Mouse (Mus musculus) heart, embryonic 15.5 days (tissue): ENCODE data around the gene Jup. TPM values are rescaled to one million over a fixed set of nuclear protein-coding genes. Genes with fewer than 3 reads are reported as not detected.
A peak's percentile ranks its signal among the peaks of the same experiment; 100 is the strongest.
"Not testable (repeated sequence)": the region's sequence is repeated elsewhere in the genome, so short reads cannot be mapped to it uniquely, and the experiment has no call there.

ENCODE experiments used
- ATAC-seq: fragments of 200-750 bp; cut with Nextera tagmentation; replicated peaks from 2 replicates; pipeline ENCODE4 v1.8.0; 2017; ENCODE audit warnings: low read depth, moderate TSS enrichment; ENCODE audit not compliant: insufficient number of reproducible peaks, insufficient read depth, low FRiP score
- H3K27ac ChIP-seq: fragments of 300-500 bp; sonication (generic); 2 replicates; pipeline ENCODE4 v1.5.1; 2015; ENCODE audit warnings: mild to moderate bottlenecking, inconsistent platforms
- H3K27me3 ChIP-seq: fragments of 300-500 bp; sonication (generic); 2 replicates; pipeline ENCODE4 v1.6.1; 2015; ENCODE audit warnings: inconsistent platforms
- H3K36me3 ChIP-seq: fragments of 300-500 bp; sonication (generic); 2 replicates; pipeline ENCODE4 v1.6.1; 2015; ENCODE audit warnings: mild to moderate bottlenecking, inconsistent platforms
- H3K4me1 ChIP-seq: fragments of 300-500 bp; sonication (generic); replicated peaks from 2 replicates; pipeline ENCODE4 v1.6.1; 2015; ENCODE audit warnings: inconsistent platforms
- H3K4me2 ChIP-seq: fragments of 300-500 bp; sonication (generic); 2 replicates; pipeline ENCODE4 v1.6.1; 2015; ENCODE audit warnings: inconsistent platforms, mild to moderate bottlenecking, moderate library complexity
- H3K4me3 ChIP-seq: fragments of 300-500 bp; sonication (generic); 2 replicates; pipeline ENCODE4 v1.5.1; 2015; ENCODE audit warnings: mild to moderate bottlenecking, inconsistent platforms
- H3K9ac ChIP-seq: fragments of 300-500 bp; sonication (generic); 2 replicates; pipeline ENCODE4 v1.6.1; 2015; ENCODE audit warnings: mild to moderate bottlenecking, inconsistent platforms
- H3K9me3 ChIP-seq: fragments of 300-500 bp; sonication (generic); replicated peaks from 2 replicates; pipeline ENCODE4 v1.6.1; 2016; ENCODE audit warnings: inconsistent platforms
- WGBS: fragments of 180-500 bp; shearing (Covaris S2); methylation state at CpG from one replicate; pipeline ENCODE4 v1.1.7; 2015; ENCODE audit warnings: mixed read lengths; 5-methylcytosine and 5-hydroxymethylcytosine counted together
- microRNA-seq: library from miRNA; unstranded; fragments of <30 nt; microRNA quantifications from one replicate; pipeline ENCODE4, GENCODE M21; 2016
- polyA plus RNA-seq: library from polyadenylated mRNA; unstranded; fragments of >200 nt; fragmentation: Nextera tagmentation; extraction: Ambion mirVana; gene quantifications from 2 replicates; pipeline ENCODE4 v1.2.1, GENCODE M21; 2015

Gene Jup
- polyA plus RNA-seq, 1 experiment from 2014 or later: 117 TPM

DNA sequence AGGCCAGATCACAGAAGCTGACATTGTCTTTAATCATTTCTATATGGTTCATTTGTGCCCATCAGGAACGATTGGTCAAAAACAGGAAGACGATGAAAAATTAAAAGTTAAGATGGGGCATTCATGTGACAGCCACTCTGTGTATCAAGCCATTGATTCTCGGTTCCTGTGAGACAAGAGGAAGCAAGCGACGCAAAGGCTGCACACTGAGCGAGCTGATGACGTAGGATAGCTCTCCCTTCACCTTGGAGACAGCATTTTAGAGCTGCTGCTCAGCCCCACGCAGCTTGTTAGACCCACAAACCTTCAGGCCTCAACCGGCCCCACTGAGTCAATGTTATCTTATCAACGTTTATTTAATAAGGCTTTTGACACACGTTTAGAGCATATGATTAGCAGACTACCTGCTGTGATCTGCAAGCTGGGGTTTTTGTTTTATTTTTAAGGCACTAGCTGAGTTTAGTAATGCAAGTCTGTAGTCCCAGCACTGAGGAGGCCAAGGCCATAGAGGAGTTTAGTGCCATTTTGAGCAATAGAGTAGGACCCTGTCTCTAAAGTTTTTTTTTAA is 72.4 kb downstream of the Jup start:
- Histone ChIP-seq H3K9me3 (no peaks in the 10 kb centered on the region), H3K27me3 (no peaks in the 10 kb centered on the region), H3K27ac (no peak overlapping the region), H3K4me3 (no peak overlapping the region), H3K9ac (no peak overlapping the region), H3K4me1 (peaks cover 23% of the 10 kb centered on the region), H3K36me3 (peaks cover 19% of the 10 kb centered on the region), H3K4me2 (no peak overlapping the region)
- WGBS: 72% methylated on average over 11 of the region's 11 CpGs
- no peak for ATAC-seq

DNA sequence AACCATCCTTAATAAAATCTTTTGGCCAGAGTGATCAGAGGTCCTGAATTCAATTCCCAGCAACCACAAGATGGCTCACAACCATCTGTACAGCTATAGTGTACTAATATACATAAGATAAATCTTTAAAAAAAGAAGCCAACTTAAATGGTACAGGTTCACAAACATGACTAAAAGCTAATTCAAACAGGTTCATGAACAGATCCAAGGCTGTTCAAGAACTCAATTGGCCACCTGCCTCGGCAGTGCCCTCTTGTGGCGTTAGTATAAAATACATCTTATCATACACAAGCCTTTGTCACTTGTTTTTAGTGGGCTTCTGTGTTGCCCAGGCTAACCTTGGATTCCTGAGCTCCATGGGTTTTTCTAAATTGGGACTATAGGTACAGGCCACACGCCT is 74.0 kb downstream of the Jup start:
- Histone ChIP-seq H3K27ac (no peak overlapping the region), H3K27me3 (no peaks in the 10 kb centered on the region), H3K36me3 (peaks cover 19% of the 10 kb centered on the region), H3K9ac (no peak overlapping the region), H3K4me2 (no peak overlapping the region), H3K4me3 (no peak overlapping the region), H3K9me3 (no peaks in the 10 kb centered on the region), H3K4me1 (peaks cover 26% of the 10 kb centered on the region)
- 22% methylated on average over 3 of the region's 3 CpGs for WGBS
- ATAC-seq: no peak

DNA sequence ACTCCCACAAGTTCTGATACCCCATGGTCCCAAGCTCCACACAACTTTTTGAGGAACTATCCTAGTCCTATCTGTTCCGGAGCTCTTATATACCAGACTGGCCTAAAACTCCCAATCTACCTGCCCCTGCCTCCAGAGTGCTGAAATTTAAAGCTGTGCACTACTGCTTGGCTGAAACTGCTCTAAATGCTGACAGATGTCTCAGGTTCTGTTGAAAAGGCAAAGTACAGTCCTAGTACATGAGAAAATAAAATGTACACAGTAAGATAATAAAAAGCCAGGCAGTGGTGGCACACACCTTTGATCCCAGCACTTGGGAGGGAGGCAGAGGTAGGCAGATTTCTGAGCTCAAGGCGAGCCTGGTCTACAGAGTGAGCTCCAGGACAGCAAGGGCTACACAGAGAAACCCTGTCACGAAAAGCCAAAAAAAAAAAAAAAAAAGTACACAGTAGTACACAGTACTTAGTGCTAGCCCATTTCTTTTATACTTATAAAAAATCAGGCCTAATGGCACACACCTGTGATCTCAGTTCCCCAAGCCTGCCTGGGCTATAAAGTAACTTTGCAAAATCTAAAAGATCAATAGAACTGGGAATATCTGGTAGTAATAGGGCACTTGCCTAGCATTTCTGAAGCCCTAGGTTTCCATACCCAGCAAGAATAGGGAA is 74.8 kb downstream of the Jup start:
- H3K4me3 ChIP-seq: no peak overlapping the region
- H3K27me3 ChIP-seq: no peaks in the 10 kb centered on the region
- H3K9ac ChIP-seq: 0 out of 2 replicates have a peak overlapping the region, but pooled peaks have one; percentile 7
- no peaks in the 10 kb centered on the region for H3K9me3 ChIP-seq
- 61% methylated on average over 3 of the region's 3 CpGs for WGBS
- ATAC-seq: no peak
- peaks cover 19% of the 10 kb centered on the region for H3K36me3 ChIP-seq
- H3K4me1 ChIP-seq: peaks cover 26% of the 10 kb centered on the region
- H3K27ac ChIP-seq: 0 out of 2 replicates have a peak overlapping the region, but pooled peaks have one; percentile 11
- no peak overlapping the region for H3K4me2 ChIP-seq

- not testable (repeated sequence) for H3K9me3 ChIP-seq, ATAC-seq, H3K27me3 ChIP-seq, H3K9ac ChIP-seq
- H3K4me2 ChIP-seq: 0 out of 2 replicates have a peak overlapping the region, but pooled peaks have one; percentile 18
- H3K4me3 ChIP-seq: 0 out of 2 replicates have a peak overlapping the region, but pooled peaks have one; percentile 5
- 0 out of 2 replicates have a peak overlapping the region, but pooled peaks have one; percentile 11 for H3K27ac ChIP-seq
- WGBS: 70% methylated on average over 7 of the region's 7 CpGs
- peaks cover 19% of the 10 kb centered on the region for H3K36me3 ChIP-seq
- H3K4me1 ChIP-seq: peaks cover 15% of the 10 kb centered on the region
Observed at GRCm38 (mm10) chr11:100321479-100322305, 75.9 kb downstream of the Jup start.

DNA sequence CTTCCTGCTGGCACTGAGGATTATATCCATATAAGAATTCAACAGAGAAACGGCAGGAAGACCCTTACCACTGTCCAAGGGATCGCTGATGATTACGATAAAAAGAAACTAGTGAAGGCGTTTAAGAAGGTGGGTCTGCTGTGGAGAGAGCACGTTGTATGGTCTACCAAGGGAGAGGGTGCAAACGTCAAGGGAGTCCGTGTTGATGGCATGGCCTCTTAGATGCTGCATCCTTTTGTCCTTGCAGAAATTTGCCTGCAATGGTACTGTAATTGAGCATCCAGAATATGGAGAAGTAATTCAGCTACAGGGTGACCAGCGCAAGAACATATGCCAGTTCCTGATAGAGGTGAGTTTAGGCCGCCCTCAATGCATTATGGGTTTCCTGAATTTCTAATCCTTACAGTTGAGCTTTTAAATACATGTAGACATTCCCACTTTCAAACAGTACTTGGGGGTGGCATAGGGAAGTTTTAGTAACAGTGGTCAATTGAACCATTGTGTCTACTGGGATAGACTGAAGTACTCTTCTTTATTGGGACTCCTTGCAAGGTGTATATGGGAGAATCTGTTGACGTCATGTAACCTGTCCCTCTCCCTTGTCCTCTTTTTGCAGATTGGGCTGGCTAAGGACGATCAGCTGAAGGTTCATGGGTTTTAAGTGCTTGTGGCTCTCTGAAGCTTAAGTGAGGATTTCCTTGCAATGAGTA is 76.7 kb downstream of the Jup start:
- peak overlapping the region; percentile 54 for H3K9ac ChIP-seq
- H3K4me1 ChIP-seq: peaks cover 15% of the 10 kb centered on the region
- not testable (repeated sequence) for H3K27me3 ChIP-seq, H3K9me3 ChIP-seq, ATAC-seq
- peak overlapping the region; percentile 89 for H3K4me3 ChIP-seq
- peak overlapping the region; percentile 100 for H3K27ac ChIP-seq
- 13% methylated on average over 11 of the region's 11 CpGs for WGBS
- peak overlapping the region; percentile 82 for H3K4me2 ChIP-seq
- peaks cover 19% of the 10 kb centered on the region for H3K36me3 ChIP-seq

- Histone ChIP-seq H3K4me2 (peak overlapping the region; percentile 82), H3K4me1 (peaks cover 15% of the 10 kb centered on the region), H3K27ac (peak overlapping the region; percentile 100), H3K9ac (peak overlapping the region; percentile 98), H3K36me3 (peaks cover 19% of the 10 kb centered on the region), H3K9me3 (no peaks in the 10 kb centered on the region), H3K27me3 (no peaks in the 10 kb centered on the region), H3K4me3 (peak overlapping the region; percentile 89)
- WGBS: under 1% methylated on average over 39 of the region's 40 CpGs
- ATAC-seq: peak; percentile 90
Observed at GRCm38 (mm10) chr11:100320172-100320630, 77.4 kb downstream of the Jup start.

- peak within 1 kb of the TSS; percentile 100 for H3K27ac ChIP-seq
- H3K9me3 ChIP-seq: no peaks in the 10 kb centered on the region
- WGBS: under 1% methylated on average over 56 of the region's 58 CpGs
- H3K4me1 ChIP-seq: peaks cover 15% of the 10 kb centered on the region
- H3K4me2 ChIP-seq: peak within 1 kb of the TSS; percentile 82
- H3K36me3 ChIP-seq: peaks cover 19% of the 10 kb centered on the region
- ATAC-seq: peak; percentile 94
- H3K9ac ChIP-seq: peak within 1 kb of the TSS; percentile 98
- H3K27me3 ChIP-seq: no peaks in the 10 kb centered on the region
- H3K4me3 ChIP-seq: peak within 1 kb of the TSS; percentile 89
Observed at GRCm38 (mm10) chr11:100319492-100320171, 77.9 kb downstream of the Jup start, which contains the start of gene Eif1. Gene Eif1 (plus strand): TSS chr11:100319885.

Small RNAs within 50 kb of the gene (microRNA-seq; reads per million reads assigned to microRNA genes)
- not detected for gene Gm27374

Other genes starting within 250 kb of the Jup start
- 42.6 and 82.2 TPM in 2 replicates for gene Krt19, start 249.1 kb downstream of the Jup start, polyA plus RNA-seq
- gene Krt9, start 204.5 kb downstream of the Jup start, polyA plus RNA-seq: not detected in 2 replicates
- 3.0 and 4.8 TPM in 2 replicates for gene Krt14, start 190.2 kb downstream of the Jup start, polyA plus RNA-seq
- 0.27 TPM in 1 of 2 replicates, not detected in the other for gene Krt16, start 148.9 kb downstream of the Jup start, polyA plus RNA-seq
- 5.2 and 42.7 TPM in 2 replicates for gene Krt17, start 136.7 kb downstream of the Jup start, polyA plus RNA-seq
- gene Krt42, start 127.9 kb downstream of the Jup start, polyA plus RNA-seq: not detected in 2 replicates
- gene Eif1, start 77.9 kb downstream of the Jup start, polyA plus RNA-seq: 1,413 and 1,738 TPM in 2 replicates
- not detected in 2 replicates for gene Gast, start 63.4 kb downstream of the Jup start, polyA plus RNA-seq
- gene Hap1, start 41.6 kb downstream of the Jup start, polyA plus RNA-seq: 5.3 and 7.7 TPM in 2 replicates
- gene P3h4, start 17.1 kb upstream of the Jup start, polyA plus RNA-seq: 48.3 and 63.1 TPM in 2 replicates
- gene Fkbp10, start 17.9 kb upstream of the Jup start, polyA plus RNA-seq: 86.3 and 119 TPM in 2 replicates
- 90.2 and 104 TPM in 2 replicates for gene Nt5c3b, start 44.0 kb upstream of the Jup start, polyA plus RNA-seq
- gene Klhl10, start 44.2 kb upstream of the Jup start, polyA plus RNA-seq: 0.33 and 0.42 TPM in 2 replicates
- 6.9 and 8.7 TPM in 2 replicates for gene Klhl11, start 75.0 kb upstream of the Jup start, polyA plus RNA-seq
- gene Acly, start 130.2 kb upstream of the Jup start, polyA plus RNA-seq: 49.5 and 76.6 TPM in 2 replicates
- 0.66 TPM in 2 replicates for gene Ttc25, start 147.8 kb upstream of the Jup start, polyA plus RNA-seq
- gene Cnp, start 177.1 kb upstream of the Jup start, polyA plus RNA-seq: 17.4 and 27.6 TPM in 2 replicates
- 59.8 and 70.3 TPM in 2 replicates for gene Nkiras2, start 221.5 kb upstream of the Jup start, polyA plus RNA-seq
- gene Dnajc7, start 222.4 kb upstream of the Jup start, polyA plus RNA-seq: 184 and 206 TPM in 2 replicates